Mouse (Mus musculus) liver, postnatal 0 days (tissue): ENCODE data around the gene Pgbd5. TPM values are rescaled to one million over a fixed set of nuclear protein-coding genes. Genes with fewer than 3 reads are reported as not detected.

Experiments
- ATAC-seq: fragments of 200-750 bp; cut with Nextera tagmentation; 2 replicates; pipeline ENCODE4 v1.8.0; 2017; ENCODE audit warnings: mild to moderate bottlenecking, moderate library complexity
- DNase-seq: peaks from one replicate; pipeline ENCODE4 v3.0.0-alpha.2; 2016
- H3K27ac ChIP-seq: fragments of 300-500 bp; sonication (generic); 2 replicates; pipeline ENCODE4 v1.5.1; 2014; ENCODE audit warnings: antibody characterized with exemption, moderate library complexity, mild to moderate bottlenecking, low read depth
- H3K27me3 ChIP-seq: fragments of 300-500 bp; sonication (generic); 2 replicates; pipeline ENCODE4 v1.6.1; 2014; ENCODE audit warnings: low read length, control low read depth, mixed read lengths; ENCODE audit not compliant: insufficient read depth
- H3K36me3 ChIP-seq: fragments of 300-500 bp; sonication (generic); replicated peaks from 2 replicates; pipeline ENCODE4 v1.6.1; 2014; ENCODE audit warnings: mild to moderate bottlenecking, control low read depth, low read length, moderate library complexity, mixed read lengths; ENCODE audit not compliant: insufficient read depth
- H3K4me1 ChIP-seq: fragments of 300-500 bp; sonication (generic); 2 replicates; pipeline ENCODE4 v1.6.1; 2014; ENCODE audit warnings: antibody characterized with exemption, mild to moderate bottlenecking, control low read depth; ENCODE audit not compliant: insufficient read depth
- H3K4me2 ChIP-seq: fragments of 300-500 bp; sonication (generic); 2 replicates; pipeline ENCODE4 v1.6.1; 2014; ENCODE audit warnings: low read depth, mild to moderate bottlenecking, low read length, moderate library complexity, mixed read lengths
- H3K4me3 ChIP-seq: fragments of 300-500 bp; sonication (generic); 2 replicates; pipeline ENCODE4 v1.5.1; 2014; ENCODE audit warnings: low read depth, low read length
- H3K9ac ChIP-seq: fragments of 300-500 bp; sonication (generic); replicated peaks from 2 replicates; pipeline ENCODE4 v1.6.1; 2014; ENCODE audit warnings: mild to moderate bottlenecking, moderate library complexity
- H3K9me3 ChIP-seq: fragments of 300-500 bp; sonication (generic); 2 replicates; pipeline ENCODE4 v1.6.1; 2016; ENCODE audit warnings: mild to moderate bottlenecking, control low read depth, low read length, mixed read lengths
- CTCF ChIP-seq: sonication (generic); IDR thresholded peaks from 2 replicates; pipeline ENCODE4 v1.5.1; 2016; ENCODE audit warnings: antibody characterized with exemption, low read depth
- EP300 ChIP-seq: IDR thresholded peaks from 2 replicates; pipeline ENCODE4 v1.6.1; 2016; ENCODE audit warnings: antibody characterized with exemption, low read depth, mild to moderate bottlenecking
- WGBS: fragments of 180-500 bp; shearing (Covaris S2); extraction: QIAGEN DNeasy Blood & Tissue Kit; methylation state at CpG from one replicate; pipeline ENCODE4 v1.1.7; 2014; ENCODE audit not compliant: insufficient replicate concordance; 5-methylcytosine and 5-hydroxymethylcytosine counted together
- polyA plus RNA-seq: library from polyadenylated mRNA; unstranded; fragments of >200 nt; fragmentation: Nextera tagmentation; extraction: Ambion mirVana; gene quantifications from 2 replicates; pipeline ENCODE4 v1.2.1, GENCODE M21; 2015

Gene Pgbd5
- 0.13 and 0.18 TPM in 2 replicates for polyA plus RNA-seq

DNA sequence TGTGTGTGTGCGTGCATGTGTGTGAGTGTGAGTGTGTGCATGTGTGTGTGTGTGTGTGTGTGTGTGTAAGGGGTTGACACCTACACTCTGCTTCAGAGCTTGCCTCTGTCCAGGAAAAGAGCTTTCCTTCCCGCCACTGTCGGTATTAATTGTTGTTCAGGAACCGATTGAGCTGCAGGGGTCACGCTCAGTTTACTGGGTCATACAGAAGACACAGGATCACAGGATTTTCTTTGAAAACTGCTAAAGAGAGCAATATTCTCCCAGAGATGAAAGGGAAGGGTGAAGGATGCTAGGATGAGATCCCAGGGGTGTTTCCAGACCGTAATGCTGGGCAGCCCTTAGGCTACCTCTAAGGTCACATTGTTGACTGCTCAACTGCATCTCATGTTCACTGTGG is at the start of gene Pgbd5:
Gene Pgbd5, minus strand, starts transcription at position 101 of the 400 bp plus-strand sequence.
- Histone ChIP-seq H3K9me3 (no peaks in the 10 kb centered on the region), H3K9ac (no peak within 1 kb of the TSS), H3K27ac (no peak within 1 kb of the TSS), H3K4me2 (no peak within 1 kb of the TSS), H3K27me3 (0 out of 2 replicates have a peak, but pooled peaks cover 3% of the 10 kb centered on the region), H3K4me1 (no peaks in the 10 kb centered on the region), H3K4me3 (no peak within 1 kb of the TSS), H3K36me3 (no peaks in the 10 kb centered on the region)
- ATAC-seq (no peak), DNase-seq (no peak)
- TF ChIP-seq EP300: no peak
- TF ChIP-seq CTCF: no peak
- WGBS: 80% methylated on average over 6 of the region's 6 CpGs

DNA sequence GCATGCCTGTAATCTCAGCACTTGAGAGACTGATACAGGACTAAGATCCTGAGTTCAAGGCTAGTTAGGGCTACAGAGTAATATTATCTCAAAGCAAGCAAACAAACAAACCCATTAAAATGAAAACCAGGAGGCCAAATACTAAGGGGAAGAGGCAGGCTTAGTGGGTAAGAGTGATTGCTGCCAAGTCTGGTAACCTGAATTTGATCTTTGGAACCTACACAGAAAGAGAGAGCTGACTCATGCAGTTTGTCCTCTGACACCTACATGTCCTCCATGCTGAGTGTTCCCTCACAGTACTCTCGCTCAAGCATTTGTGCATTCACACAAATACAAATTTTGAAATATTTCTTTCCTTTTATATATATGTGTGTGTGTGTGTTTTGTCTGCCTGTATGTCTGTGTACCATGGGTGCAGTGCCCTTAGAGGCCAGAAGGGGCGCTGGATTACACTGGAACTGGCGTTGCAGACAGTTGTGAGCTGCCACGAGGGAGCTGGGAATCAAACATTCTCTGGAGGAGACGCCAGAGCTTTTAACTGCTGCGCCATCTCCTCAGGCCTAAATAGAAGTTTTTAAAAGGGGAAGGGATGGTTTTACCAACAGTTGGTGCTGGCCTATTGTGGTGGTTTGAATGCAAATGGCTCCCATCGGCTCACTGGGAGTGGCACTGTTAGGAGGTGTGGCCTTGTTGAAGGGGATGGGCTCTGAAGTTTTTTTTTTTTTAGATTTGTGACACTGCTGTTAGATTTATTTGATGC is 44.1 kb upstream of the Pgbd5 start:
- no peak overlapping the region for H3K9ac ChIP-seq
- no peak overlapping the region for H3K27ac ChIP-seq
- TF ChIP-seq EP300 (no peak), CTCF (peak; percentile 44)
- H3K4me3 ChIP-seq: no peak overlapping the region
- no peak overlapping the region for H3K4me2 ChIP-seq
- DNase-seq (no peak), ATAC-seq (no peak)
- no peaks in the 10 kb centered on the region for H3K27me3 ChIP-seq
- WGBS: 66% methylated on average over 7 of the region's 7 CpGs
- no peaks in the 10 kb centered on the region for H3K4me1 ChIP-seq
- H3K9me3 ChIP-seq: no peaks in the 10 kb centered on the region
- H3K36me3 ChIP-seq: no peaks in the 10 kb centered on the region

DNA sequence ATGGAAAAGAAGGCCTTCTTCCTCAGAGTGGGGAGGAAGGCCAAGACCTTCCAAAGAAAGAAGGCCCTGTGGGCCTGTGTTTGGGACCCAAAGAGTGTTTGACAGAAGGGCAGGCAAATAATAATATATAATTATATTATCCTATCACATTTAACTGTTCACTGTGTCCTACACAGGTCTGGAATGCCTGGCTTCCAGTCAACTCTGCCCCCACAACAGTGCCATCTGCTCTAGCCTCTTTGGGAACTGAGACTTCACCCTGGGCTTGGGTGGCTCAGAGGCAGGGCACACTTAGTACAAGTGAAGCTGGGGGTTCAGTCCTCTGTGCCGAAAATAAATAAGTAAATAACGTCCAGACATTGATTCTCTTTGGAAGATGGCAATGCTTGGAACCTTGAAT is 43.3 kb upstream of the Pgbd5 start:
- Histone ChIP-seq H3K4me2 (no peak overlapping the region), H3K4me1 (no peaks in the 10 kb centered on the region), H3K9ac (no peak overlapping the region), H3K9me3 (no peaks in the 10 kb centered on the region), H3K27ac (no peak overlapping the region), H3K4me3 (no peak overlapping the region), H3K27me3 (no peaks in the 10 kb centered on the region), H3K36me3 (no peaks in the 10 kb centered on the region)
- 66% methylated on average over 2 of the region's 2 CpGs for WGBS
- no peak for DNase-seq
- TF ChIP-seq EP300: no peak
- TF ChIP-seq CTCF: no peak
- ATAC-seq: no peak

DNA sequence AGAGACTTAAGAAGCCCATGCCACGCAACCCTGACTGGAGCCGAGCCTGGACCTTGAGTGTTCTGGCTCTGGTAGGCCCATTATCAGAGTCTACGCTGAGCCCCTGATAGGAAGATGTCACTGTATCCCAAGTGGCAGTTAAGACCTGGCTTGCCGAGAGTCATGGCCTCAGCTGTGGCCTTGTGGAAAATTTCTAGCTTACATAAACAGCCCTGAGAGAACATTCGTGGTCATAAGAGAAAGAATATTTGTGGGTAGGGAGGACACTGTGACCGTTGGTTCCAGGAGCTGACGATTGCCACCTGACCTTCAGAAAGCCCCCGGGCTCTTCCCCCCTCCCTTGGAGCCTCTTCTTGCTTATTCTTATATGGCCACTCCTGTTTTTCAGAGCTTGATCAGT is 40.9 kb upstream of the Pgbd5 start:
- H3K9me3 ChIP-seq: no peaks in the 10 kb centered on the region
- H3K9ac ChIP-seq: no peak overlapping the region
- no peak overlapping the region for H3K4me3 ChIP-seq
- no peaks in the 10 kb centered on the region for H3K27me3 ChIP-seq
- DNase-seq: no peak
- no peak overlapping the region for H3K27ac ChIP-seq
- no peak for ATAC-seq
- H3K4me1 ChIP-seq: no peaks in the 10 kb centered on the region
- H3K36me3 ChIP-seq: no peaks in the 10 kb centered on the region
- TF ChIP-seq CTCF (no peak), EP300 (no peak)
- H3K4me2 ChIP-seq: no peak overlapping the region
- WGBS: 70% methylated on average over 8 of the region's 8 CpGs

DNA sequence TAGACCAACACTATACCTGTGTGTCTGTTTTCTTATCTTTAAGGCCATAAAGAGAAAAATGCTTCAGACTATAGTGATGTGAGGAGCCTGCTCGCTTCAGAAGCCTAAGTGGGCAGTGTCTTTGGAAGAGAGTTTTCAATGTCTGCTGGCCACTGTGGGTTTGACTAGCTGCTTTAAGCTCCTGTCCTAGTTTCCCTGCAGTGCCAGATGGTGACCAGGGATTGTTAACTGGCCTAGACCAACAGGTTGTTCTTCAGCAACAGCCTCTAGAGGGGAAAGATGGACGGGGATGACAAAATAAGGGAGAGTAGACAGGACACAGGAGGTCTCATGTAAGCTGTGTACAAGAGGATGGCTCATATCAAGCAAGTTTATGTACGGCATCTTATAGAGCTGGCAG is 39.8 kb upstream of the Pgbd5 start:
- Histone ChIP-seq H3K4me2 (no peak overlapping the region), H3K4me1 (no peaks in the 10 kb centered on the region), H3K27me3 (no peaks in the 10 kb centered on the region), H3K9me3 (no peaks in the 10 kb centered on the region), H3K27ac (no peak overlapping the region), H3K4me3 (no peak overlapping the region), H3K36me3 (no peaks in the 10 kb centered on the region), H3K9ac (no peak overlapping the region)
- DNase-seq (no peak), ATAC-seq (no peak)
- WGBS: 75% methylated on average over 3 of the region's 3 CpGs
- TF ChIP-seq EP300: no peak
- TF ChIP-seq CTCF: no peak

DNA sequence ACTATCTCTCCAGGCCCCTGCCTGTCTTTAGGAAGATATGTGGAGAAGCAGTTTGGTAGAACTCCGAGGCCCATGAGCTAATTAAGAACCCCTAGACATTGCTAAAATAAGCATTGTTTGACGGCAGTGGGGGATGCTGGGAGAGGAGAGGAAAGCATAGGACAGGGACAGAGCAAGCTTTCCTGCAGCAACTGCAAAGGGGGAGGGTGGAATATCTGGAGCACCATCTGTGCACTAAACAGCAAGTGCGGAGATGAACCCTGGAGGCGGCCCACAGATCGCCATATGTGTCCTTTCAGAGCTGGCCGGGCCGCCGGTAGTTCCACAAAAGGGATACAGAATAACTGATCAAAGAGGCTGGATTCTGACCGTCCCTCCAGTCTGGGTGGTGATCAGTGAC is 37.2 kb upstream of the Pgbd5 start:
- Histone ChIP-seq H3K9me3 (no peaks in the 10 kb centered on the region), H3K4me2 (no peak overlapping the region), H3K36me3 (no peaks in the 10 kb centered on the region), H3K4me3 (no peak overlapping the region), H3K27ac (no peak overlapping the region), H3K4me1 (no peaks in the 10 kb centered on the region), H3K27me3 (no peaks in the 10 kb centered on the region), H3K9ac (no peak overlapping the region)
- WGBS: 73% methylated on average over 9 of the region's 9 CpGs
- ATAC-seq (no peak), DNase-seq (no peak)
- TF ChIP-seq EP300 (no peak), CTCF (no peak)

DNA sequence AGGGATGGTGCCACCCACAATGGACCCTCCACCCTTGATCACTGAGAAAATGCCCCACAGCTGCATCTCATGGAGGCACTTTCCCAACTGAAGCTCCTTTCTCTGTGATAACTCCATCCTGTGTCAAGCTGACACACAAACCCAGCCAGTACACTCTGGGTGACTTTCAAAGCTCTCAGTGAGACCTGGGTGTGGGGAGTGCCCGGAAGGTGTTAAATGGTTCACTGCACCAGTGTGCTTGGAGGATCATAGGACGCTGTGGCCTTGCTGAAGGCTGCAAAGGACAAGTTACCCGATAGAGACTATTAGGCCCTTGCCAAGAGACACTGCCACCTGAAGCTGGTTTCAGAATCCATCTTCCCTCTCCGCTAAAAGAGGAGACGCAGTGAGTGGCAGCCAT is 36.2 kb upstream of the Pgbd5 start:
- Histone ChIP-seq H3K4me2 (no peak overlapping the region), H3K27ac (no peak overlapping the region), H3K36me3 (no peaks in the 10 kb centered on the region), H3K9me3 (no peaks in the 10 kb centered on the region), H3K27me3 (no peaks in the 10 kb centered on the region), H3K4me1 (no peaks in the 10 kb centered on the region), H3K4me3 (no peak overlapping the region), H3K9ac (no peak overlapping the region)
- WGBS: 69% methylated on average over 5 of the region's 5 CpGs
- DNase-seq (no peak), ATAC-seq (no peak)
- no peak for TF ChIP-seq CTCF
- TF ChIP-seq EP300: no peak
